Mouse (Mus musculus) midbrain, embryonic 15.5 days (tissue): ENCODE measurements around the gene Rapgef5. TPM values are rescaled to one million over a fixed set of nuclear protein-coding genes. Genes with fewer than 3 reads are reported as not detected.

ENCODE experiments used
- ATAC-seq: fragments of 200-750 bp; cut with Nextera tagmentation; replicated peaks from 2 replicates; pipeline ENCODE4 v1.8.0; 2017; ENCODE audit warnings: moderate TSS enrichment
- H3K27ac ChIP-seq: fragments of 300-500 bp; sonication (generic); 2 replicates; pipeline ENCODE4 v1.5.1; 2015; ENCODE audit warnings: mild to moderate bottlenecking, inconsistent platforms
- H3K27me3 ChIP-seq: fragments of 300-500 bp; sonication (generic); replicated peaks from 2 replicates; pipeline ENCODE4 v1.6.1; 2015; ENCODE audit warnings: inconsistent platforms
- H3K36me3 ChIP-seq: fragments of 300-500 bp; sonication (generic); replicated peaks from 2 replicates; pipeline ENCODE4 v1.6.1; 2015; ENCODE audit warnings: inconsistent platforms
- H3K4me1 ChIP-seq: fragments of 300-500 bp; sonication (generic); 2 replicates; pipeline ENCODE4 v1.6.1; 2015; ENCODE audit warnings: inconsistent platforms
- H3K4me2 ChIP-seq: fragments of 300-500 bp; sonication (generic); 2 replicates; pipeline ENCODE4 v1.6.1; 2015; ENCODE audit warnings: inconsistent platforms, mild to moderate bottlenecking, moderate library complexity
- H3K4me3 ChIP-seq: fragments of 300-500 bp; sonication (generic); 2 replicates; pipeline ENCODE4 v1.5.1; 2015; ENCODE audit warnings: mild to moderate bottlenecking, inconsistent platforms
- H3K9ac ChIP-seq: fragments of 300-500 bp; sonication (generic); 2 replicates; pipeline ENCODE4 v1.6.1; 2015; ENCODE audit warnings: mild to moderate bottlenecking, inconsistent platforms
- H3K9me3 ChIP-seq: fragments of 300-500 bp; sonication (generic); 2 replicates; pipeline ENCODE4 v1.6.1; 2016; ENCODE audit warnings: inconsistent platforms
- WGBS: fragments of 180-500 bp; shearing (Covaris S2); methylation state at CpG from one replicate; pipeline ENCODE4 v1.1.7; 2015; ENCODE audit warnings: mixed read lengths; 5-methylcytosine and 5-hydroxymethylcytosine counted together
- polyA plus RNA-seq: library from polyadenylated mRNA; unstranded; fragments of >200 nt; fragmentation: Nextera tagmentation; extraction: Ambion mirVana; gene quantifications from 2 replicates; pipeline ENCODE4 v1.2.1, GENCODE M21; 2015

The Rapgef5 gene
- polyA plus RNA-seq, 1 experiment from 2014 or later, result 46.3 TPM

GRCm38 (mm10) chr12:117585390-117585789 lies 69.1 kb downstream of the Rapgef5 start:
- no peak overlapping the region for H3K4me3 ChIP-seq
- WGBS, result 90% methylated on average over 2 of the region's 2 CpGs
- 0 out of 2 replicates have a peak, but pooled peaks cover 3% of the 10 kb centered on the region for H3K4me1 ChIP-seq
- H3K27me3 ChIP-seq, result no peaks in the 10 kb centered on the region
- no peak overlapping the region for H3K4me2 ChIP-seq
- no peak for ATAC-seq
- no peak overlapping the region for H3K27ac ChIP-seq
- H3K9me3 ChIP-seq, result no peaks in the 10 kb centered on the region
- H3K9ac ChIP-seq, result no peak overlapping the region
- no peaks in the 10 kb centered on the region for H3K36me3 ChIP-seq

- Histone ChIP-seq H3K36me3 (no peaks in the 10 kb centered on the region), H3K4me2 (no peak overlapping the region), H3K27ac (no peak overlapping the region), H3K4me3 (no peak overlapping the region), H3K27me3 (no peaks in the 10 kb centered on the region), H3K4me1 (0 out of 2 replicates have a peak, but pooled peaks cover 3% of the 10 kb centered on the region), H3K9me3 (no peaks in the 10 kb centered on the region), H3K9ac (no peak overlapping the region)
- 49% methylated on average over 1 of the region's 1 CpGs for WGBS
- ATAC-seq, result no peak
Observed at GRCm38 (mm10) chr12:117586124-117586523, 69.8 kb downstream of the Rapgef5 start.

- H3K4me1 ChIP-seq, result no peaks in the 10 kb centered on the region
- no peak overlapping the region for H3K9ac ChIP-seq
- H3K27ac ChIP-seq, result no peak overlapping the region
- no peaks in the 10 kb centered on the region for H3K27me3 ChIP-seq
- no peak overlapping the region for H3K4me2 ChIP-seq
- WGBS, result 92% methylated on average over 2 of the region's 2 CpGs
- no peak for ATAC-seq
- no peaks in the 10 kb centered on the region for H3K36me3 ChIP-seq
- H3K9me3 ChIP-seq, result no peaks in the 10 kb centered on the region
- no peak overlapping the region for H3K4me3 ChIP-seq
Observed at GRCm38 (mm10) chr12:117589186-117589585, 72.9 kb downstream of the Rapgef5 start.

- H3K27me3 ChIP-seq, result no peaks in the 10 kb centered on the region
- ATAC-seq, result no peak
- peaks cover 3% of the 10 kb centered on the region; the same call in 1 of the 2 replicates for H3K4me1 ChIP-seq
- WGBS, result 25% methylated on average over 2 of the region's 2 CpGs
- H3K9ac ChIP-seq, result no peak overlapping the region
- H3K36me3 ChIP-seq, result no peaks in the 10 kb centered on the region
- no peak overlapping the region for H3K4me3 ChIP-seq
- H3K27ac ChIP-seq, result no peak overlapping the region
- H3K4me2 ChIP-seq, result no peak overlapping the region
- no peaks in the 10 kb centered on the region for H3K9me3 ChIP-seq
Observed at GRCm38 (mm10) chr12:117592019-117592418, 75.7 kb downstream of the Rapgef5 start.

- Histone ChIP-seq H3K9ac (no peak overlapping the region), H3K9me3 (no peaks in the 10 kb centered on the region), H3K36me3 (no peaks in the 10 kb centered on the region), H3K4me2 (no peak overlapping the region), H3K4me3 (no peak overlapping the region), H3K4me1 (peaks cover 3% of the 10 kb centered on the region; the same call in 1 of the 2 replicates), H3K27ac (no peak overlapping the region), H3K27me3 (no peaks in the 10 kb centered on the region)
- 57% methylated on average over 3 of the region's 3 CpGs for WGBS
- no peak for ATAC-seq
Observed at GRCm38 (mm10) chr12:117592583-117592982, 76.3 kb downstream of the Rapgef5 start.

GRCm38 (mm10) chr12:117595179-117595578 lies 78.9 kb downstream of the Rapgef5 start:
- H3K4me1 ChIP-seq, result peaks cover 3% of the 10 kb centered on the region; the same call in 1 of the 2 replicates
- 68% methylated on average over 9 of the region's 9 CpGs for WGBS
- no peak overlapping the region for H3K27ac ChIP-seq
- H3K9ac ChIP-seq, result no peak overlapping the region
- no peak overlapping the region for H3K4me2 ChIP-seq
- H3K36me3 ChIP-seq, result no peaks in the 10 kb centered on the region
- no peak; the same call in 1 of the 2 replicates for ATAC-seq
- H3K9me3 ChIP-seq, result no peaks in the 10 kb centered on the region
- no peak overlapping the region for H3K4me3 ChIP-seq
- no peaks in the 10 kb centered on the region for H3K27me3 ChIP-seq

GRCm38 (mm10) chr12:117598190-117598589 lies 81.9 kb downstream of the Rapgef5 start:
- Histone ChIP-seq H3K27me3 (no peaks in the 10 kb centered on the region), H3K4me3 (no peak overlapping the region), H3K27ac (no peak overlapping the region), H3K9me3 (no peaks in the 10 kb centered on the region), H3K4me1 (peaks cover 3% of the 10 kb centered on the region; the same call in 1 of the 2 replicates), H3K9ac (no peak overlapping the region), H3K4me2 (no peak overlapping the region), H3K36me3 (no peaks in the 10 kb centered on the region)
- no peak for ATAC-seq
- WGBS, result 74% methylated on average over 2 of the region's 2 CpGs

GRCm38 (mm10) chr12:117605966-117606365 lies 89.7 kb downstream of the Rapgef5 start:
- no peak; the same call in 1 of the 2 replicates for ATAC-seq
- 80% methylated on average over 3 of the region's 3 CpGs for WGBS
- no peak overlapping the region for H3K4me3 ChIP-seq
- no peak overlapping the region for H3K4me2 ChIP-seq
- no peak overlapping the region for H3K9ac ChIP-seq
- no peaks in the 10 kb centered on the region for H3K4me1 ChIP-seq
- no peak overlapping the region for H3K27ac ChIP-seq
- no peaks in the 10 kb centered on the region for H3K36me3 ChIP-seq
- no peaks in the 10 kb centered on the region for H3K9me3 ChIP-seq
- no peaks in the 10 kb centered on the region for H3K27me3 ChIP-seq

- 46% methylated on average over 3 of the region's 3 CpGs for WGBS
- Histone ChIP-seq H3K36me3 (no peaks in the 10 kb centered on the region), H3K27ac (peak overlapping the region; percentile 8; the same call in 1 of the 2 replicates), H3K9me3 (no peaks in the 10 kb centered on the region), H3K4me1 (peaks cover 11% of the 10 kb centered on the region; the same call in 1 of the 2 replicates), H3K27me3 (no peaks in the 10 kb centered on the region), H3K9ac (no peak overlapping the region), H3K4me3 (no peak overlapping the region), H3K4me2 (no peak overlapping the region)
- ATAC-seq, result peak; percentile 79
Observed at GRCm38 (mm10) chr12:117612715-117613114, 96.4 kb downstream of the Rapgef5 start.

- no peak overlapping the region for H3K4me3 ChIP-seq
- no peaks in the 10 kb centered on the region for H3K27me3 ChIP-seq
- WGBS, result 46% methylated on average over 4 of the region's 4 CpGs
- H3K4me2 ChIP-seq, result no peak overlapping the region
- H3K27ac ChIP-seq, result no peak overlapping the region
- no peaks in the 10 kb centered on the region for H3K4me1 ChIP-seq
- no peaks in the 10 kb centered on the region for H3K36me3 ChIP-seq
- no peak for ATAC-seq
- H3K9ac ChIP-seq, result no peak overlapping the region
- H3K9me3 ChIP-seq, result no peaks in the 10 kb centered on the region
Observed at GRCm38 (mm10) chr12:117619523-117620023, 103.3 kb downstream of the Rapgef5 start.

- 86% methylated on average over 2 of the region's 2 CpGs for WGBS
- Histone ChIP-seq H3K4me2 (no peak overlapping the region), H3K9me3 (no peaks in the 10 kb centered on the region), H3K4me1 (no peaks in the 10 kb centered on the region), H3K9ac (no peak overlapping the region), H3K27me3 (no peaks in the 10 kb centered on the region), H3K27ac (no peak overlapping the region), H3K4me3 (no peak overlapping the region), H3K36me3 (no peaks in the 10 kb centered on the region)
- no peak for ATAC-seq
Observed at GRCm38 (mm10) chr12:117622972-117623371, 106.7 kb downstream of the Rapgef5 start.

- no peak overlapping the region for H3K4me2 ChIP-seq
- ATAC-seq, result peak; percentile 54; the same call in 1 of the 2 replicates
- no peak overlapping the region for H3K4me3 ChIP-seq
- no peak overlapping the region for H3K27ac ChIP-seq
- 35% methylated on average over 2 of the region's 2 CpGs for WGBS
- H3K27me3 ChIP-seq, result no peaks in the 10 kb centered on the region
- H3K9ac ChIP-seq, result no peak overlapping the region
- no peaks in the 10 kb centered on the region for H3K36me3 ChIP-seq
- H3K9me3 ChIP-seq, result no peaks in the 10 kb centered on the region
- H3K4me1 ChIP-seq, result no peaks in the 10 kb centered on the region
Observed at GRCm38 (mm10) chr12:117627311-117627710, 111.0 kb downstream of the Rapgef5 start.
